Comparison of ENCODE assay signal across 25 mouse cellular contexts in the genomic region with DNA sequence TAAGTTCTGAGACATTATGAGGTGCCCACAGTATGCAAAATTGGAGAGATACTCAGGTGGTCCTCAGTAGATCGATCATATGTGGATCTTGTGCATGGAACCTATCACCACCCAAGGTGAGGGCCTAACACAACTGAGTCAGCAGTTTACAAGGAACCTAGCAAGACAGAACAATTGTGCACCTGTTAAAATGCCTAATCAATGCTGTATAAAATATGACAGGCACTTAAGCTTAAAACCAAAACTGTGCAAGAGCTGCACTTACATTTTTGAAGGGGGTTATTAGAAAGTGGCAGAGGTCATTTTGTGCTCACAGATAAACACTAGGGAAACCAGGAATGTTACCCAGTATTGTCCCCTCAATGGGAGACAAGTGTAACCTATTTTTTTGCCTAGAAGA. TPM values are rescaled to one million over a fixed set of nuclear protein-coding genes. Genes with fewer than 3 reads are reported as not detected.
"Had no signal": no experiment of that assay in that cellular context is flagged by ENCODE, and none has a peak within 500 bp of the region (broad histone marks: within the 10 kb centered on the region; RNA-seq: fewer than 3 reads in every experiment).

No protein-coding gene starts in this region.

- H3K4me2 ChIP-seq: heart, embryonic 12.5 days; hindbrain, embryonic 13.5 days; hindbrain, embryonic 15.5 days; kidney, embryonic 15.5 days; limb, embryonic 13.5 days; limb, embryonic 15.5 days had no signal

- ATAC-seq: hindbrain, postnatal 0 days; intestine, embryonic 16.5 days had no signal

- H3K27ac ChIP-seq: heart, embryonic 10.5 days; hindbrain, embryonic 13.5 days; hindbrain, embryonic 15.5 days; hindbrain, postnatal 0 days; kidney, embryonic 15.5 days; kidney, postnatal 0 days; limb, embryonic 13.5 days; limb, embryonic 15.5 days; liver, embryonic 14.5 days had no signal

- H3K9ac ChIP-seq: heart, embryonic 12.5 days; hindbrain, embryonic 13.5 days; hindbrain, embryonic 15.5 days; kidney, embryonic 15.5 days; limb, embryonic 13.5 days; limb, embryonic 15.5 days; liver, embryonic 14.5 days had no signal

- H3K27me3 ChIP-seq: heart, embryonic 12.5 days; hindbrain, embryonic 13.5 days; hindbrain, embryonic 15.5 days; kidney, embryonic 15.5 days; limb, embryonic 13.5 days; limb, embryonic 15.5 days had no signal

- DNase-seq: gastrocnemius, postnatal 14 days; gastrocnemius, postnatal 36 days; heart, adult 18-20 months; heart, postnatal 14 days; heart, postnatal 36 days; kidney, adult 11 months; kidney, adult 2 months; kidney, adult 9 months; kidney, postnatal 14 days; kidney, postnatal 36 days; layer of hippocampus, adult 9-11 months; layer of hippocampus, postnatal 36 days; left cerebral cortex, postnatal 4 days had no signal

- H3K9me3 ChIP-seq: heart, embryonic 10.5 days; heart, embryonic 12.5 days; hindbrain, embryonic 13.5 days; hindbrain, embryonic 15.5 days; kidney, embryonic 15.5 days; limb, embryonic 13.5 days; limb, embryonic 15.5 days had no signal

- H3K4me3 ChIP-seq: heart, embryonic 10.5 days; heart, embryonic 12.5 days; hindbrain, embryonic 13.5 days; hindbrain, embryonic 15.5 days; kidney, embryonic 15.5 days; limb, embryonic 13.5 days; limb, embryonic 15.5 days had no signal

RNA-seq across cellular contexts. Expression of a gene that starts 23.4 kb away (rescaled TPM):
- total RNA-seq: hindbrain, postnatal 0 days had no signal
- polyA plus RNA-seq: liver, adult 2 months had no signal
